Mouse (Mus musculus) liver, embryonic 12.5 days (tissue): ENCODE results near the gene Dnajc17. TPM values are rescaled to one million over a fixed set of nuclear protein-coding genes. Genes with fewer than 3 reads are reported as not detected.

Source experiments
- ATAC-seq: fragments of 200-750 bp; cut with Nextera tagmentation; 2 replicates; pipeline ENCODE4 v1.8.0; 2017; ENCODE audit warnings: moderate number of reproducible peaks, mild to moderate bottlenecking, moderate library complexity
- H3K27ac ChIP-seq: fragments of 300-500 bp; sonication (generic); 2 replicates; pipeline ENCODE4 v1.5.1; 2016; ENCODE audit warnings: mild to moderate bottlenecking
- H3K27me3 ChIP-seq: fragments of 300-500 bp; sonication (generic); replicated peaks from 2 replicates; pipeline ENCODE4 v1.6.1; 2016; ENCODE audit warnings: mild to moderate bottlenecking, moderate library complexity
- H3K36me3 ChIP-seq: fragments of 300-500 bp; sonication (generic); 2 replicates; pipeline ENCODE4 v1.6.1; 2016; ENCODE audit warnings: mild to moderate bottlenecking, moderate library complexity
- H3K4me1 ChIP-seq: fragments of 300-500 bp; sonication (generic); 2 replicates; pipeline ENCODE4 v1.6.1; 2016
- H3K4me2 ChIP-seq: fragments of 300-500 bp; sonication (generic); 2 replicates; pipeline ENCODE4 v1.6.1; 2016; ENCODE audit warnings: mild to moderate bottlenecking, moderate library complexity
- H3K4me3 ChIP-seq: fragments of 300-500 bp; sonication (generic); 2 replicates; pipeline ENCODE4 v1.5.1; 2016; ENCODE audit warnings: mild to moderate bottlenecking, moderate library complexity
- H3K9ac ChIP-seq: fragments of 300-500 bp; sonication (generic); 2 replicates; pipeline ENCODE4 v1.6.1; 2016; ENCODE audit warnings: mild to moderate bottlenecking, moderate library complexity
- H3K9me3 ChIP-seq: fragments of 300-500 bp; sonication (generic); replicated peaks from 2 replicates; pipeline ENCODE4 v1.6.1; 2016; ENCODE audit warnings: mild to moderate bottlenecking, moderate library complexity
- WGBS: fragments of 180-500 bp; shearing (Covaris S2); methylation state at CpG from one replicate; pipeline ENCODE4 v1.1.7; 2016; ENCODE audit not compliant: insufficient replicate concordance; 5-methylcytosine and 5-hydroxymethylcytosine counted together
- polyA plus RNA-seq: library from polyadenylated mRNA; unstranded; fragments of >200 nt; fragmentation: Nextera tagmentation; extraction: Ambion mirVana; gene quantifications from 2 replicates; pipeline ENCODE4 v1.2.1, GENCODE M21; 2016

Dnajc17 gene
- 11.6 and 13.2 TPM in 2 replicates for polyA plus RNA-seq

GRCm38 (mm10) chr2:119208344-119209175, at the start of gene Dnajc17, which contains the start of gene Zfyve19:
TSS of gene Dnajc17 (minus strand) at chr2:119208795.
TSS of gene Zfyve19 (plus strand) at chr2:119208617.
- Histone ChIP-seq H3K27ac (peak within 1 kb of the TSS; percentile 90), H3K27me3 (no peaks in the 10 kb centered on the region), H3K9me3 (no peaks in the 10 kb centered on the region), H3K36me3 (peaks cover 30% of the 10 kb centered on the region), H3K9ac (peak within 1 kb of the TSS; percentile 81), H3K4me3 (peak within 1 kb of the TSS; percentile 74), H3K4me1 (peaks cover 28% of the 10 kb centered on the region), H3K4me2 (peak within 1 kb of the TSS; percentile 75)
- WGBS: under 1% methylated on average over 51 of the region's 51 CpGs
- peak; percentile 97 for ATAC-seq

- Histone ChIP-seq H3K27me3 (peaks cover 37% of the 10 kb centered on the region), H3K4me3 (no peak overlapping the region), H3K4me2 (no peak overlapping the region), H3K4me1 (peaks cover 5% of the 10 kb centered on the region; the same call in 1 of the 2 replicates), H3K27ac (no peak overlapping the region), H3K36me3 (no peaks in the 10 kb centered on the region), H3K9me3 (no peaks in the 10 kb centered on the region), H3K9ac (no peak overlapping the region)
- 37% methylated on average over 7 of the region's 7 CpGs for WGBS
- no peak for ATAC-seq
Observed at GRCm38 (mm10) chr2:119254976-119255375, 46.4 kb upstream of the Dnajc17 start.

- H3K27ac ChIP-seq: no peak overlapping the region
- H3K9me3 ChIP-seq: no peaks in the 10 kb centered on the region
- no peaks in the 10 kb centered on the region for H3K36me3 ChIP-seq
- ATAC-seq: peak; percentile 78
- peak overlapping the region; percentile 54 for H3K4me2 ChIP-seq
- peaks cover 40% of the 10 kb centered on the region for H3K27me3 ChIP-seq
- WGBS: 9% methylated on average over 11 of the region's 11 CpGs
- H3K4me3 ChIP-seq: no peak overlapping the region
- no peak overlapping the region for H3K9ac ChIP-seq
- H3K4me1 ChIP-seq: peaks cover 5% of the 10 kb centered on the region; the same call in 1 of the 2 replicates
Observed at GRCm38 (mm10) chr2:119250826-119251478, 42.4 kb upstream of the Dnajc17 start.

GRCm38 (mm10) chr2:119250377-119250776, 41.8 kb upstream of the Dnajc17 start:
- ATAC-seq: no peak
- no peak overlapping the region for H3K4me2 ChIP-seq

GRCm38 (mm10) chr2:119249592-119250061, 41.0 kb upstream of the Dnajc17 start:
- WGBS: 63% methylated on average over 4 of the region's 4 CpGs
- no peak for ATAC-seq
- H3K4me3 ChIP-seq: no peak overlapping the region

More at GRCm38 (mm10) chr2:119250377-119250776, 41.8 kb upstream of the Dnajc17 start:
- no peaks in the 10 kb centered on the region for H3K9me3 ChIP-seq
- H3K9ac ChIP-seq: no peak overlapping the region
- 59% methylated on average over 5 of the region's 5 CpGs for WGBS
- peaks cover 5% of the 10 kb centered on the region; the same call in 1 of the 2 replicates for H3K4me1 ChIP-seq
- no peak overlapping the region for H3K27ac ChIP-seq
- peaks cover 37% of the 10 kb centered on the region for H3K27me3 ChIP-seq
- no peaks in the 10 kb centered on the region for H3K36me3 ChIP-seq
- H3K4me3 ChIP-seq: no peak overlapping the region

GRCm38 (mm10) chr2:119247904-119248303, 39.3 kb upstream of the Dnajc17 start:
- Histone ChIP-seq H3K4me2 (no peak overlapping the region), H3K9me3 (no peaks in the 10 kb centered on the region), H3K27me3 (peaks cover 14% of the 10 kb centered on the region; the same call in 1 of the 2 replicates), H3K4me1 (peaks cover 5% of the 10 kb centered on the region; the same call in 1 of the 2 replicates), H3K9ac (no peak overlapping the region), H3K36me3 (no peaks in the 10 kb centered on the region), H3K4me3 (no peak overlapping the region), H3K27ac (no peak overlapping the region)
- no peak for ATAC-seq
- WGBS: 76% methylated on average over 9 of the region's 9 CpGs

More at GRCm38 (mm10) chr2:119249592-119250061, 41.0 kb upstream of the Dnajc17 start:
- Histone ChIP-seq H3K9ac (no peak overlapping the region), H3K4me2 (no peak overlapping the region), H3K36me3 (no peaks in the 10 kb centered on the region), H3K4me1 (peaks cover 5% of the 10 kb centered on the region; the same call in 1 of the 2 replicates), H3K9me3 (no peaks in the 10 kb centered on the region), H3K27me3 (peaks cover 30% of the 10 kb centered on the region), H3K27ac (no peak overlapping the region)

GRCm38 (mm10) chr2:119245246-119245645, 36.7 kb upstream of the Dnajc17 start:
- Histone ChIP-seq H3K4me1 (peaks cover 4% of the 10 kb centered on the region; the same call in 1 of the 2 replicates), H3K9ac (no peak overlapping the region), H3K4me2 (no peak overlapping the region), H3K27ac (no peak overlapping the region), H3K27me3 (peaks cover 35% of the 10 kb centered on the region), H3K9me3 (no peaks in the 10 kb centered on the region), H3K4me3 (no peak overlapping the region), H3K36me3 (no peaks in the 10 kb centered on the region)
- WGBS: 38% methylated on average over 7 of the region's 7 CpGs
- ATAC-seq: no peak

GRCm38 (mm10) chr2:119242548-119242947, 34.0 kb upstream of the Dnajc17 start:
- Histone ChIP-seq H3K9ac (no peak overlapping the region), H3K27me3 (peaks cover 51% of the 10 kb centered on the region), H3K9me3 (no peaks in the 10 kb centered on the region), H3K36me3 (no peaks in the 10 kb centered on the region), H3K4me1 (peaks cover 8% of the 10 kb centered on the region), H3K4me2 (no peak overlapping the region), H3K4me3 (no peak overlapping the region), H3K27ac (no peak overlapping the region)
- 63% methylated on average over 9 of the region's 9 CpGs for WGBS
- no peak for ATAC-seq

GRCm38 (mm10) chr2:119240819-119241186, 32.2 kb upstream of the Dnajc17 start:
- H3K27me3 ChIP-seq: peaks cover 68% of the 10 kb centered on the region
- H3K27ac ChIP-seq: no peak overlapping the region
- H3K4me2 ChIP-seq: no peak overlapping the region
- H3K9me3 ChIP-seq: no peaks in the 10 kb centered on the region
- no peak overlapping the region for H3K9ac ChIP-seq
- peaks cover 16% of the 10 kb centered on the region for H3K4me1 ChIP-seq
- 63% methylated on average over 4 of the region's 4 CpGs for WGBS
- no peaks in the 10 kb centered on the region for H3K36me3 ChIP-seq
- no peak overlapping the region for H3K4me3 ChIP-seq
- ATAC-seq: no peak

- H3K27ac ChIP-seq: no peak overlapping the region
- H3K4me2 ChIP-seq: no peak overlapping the region
- no peak overlapping the region for H3K9ac ChIP-seq
- WGBS: 52% methylated on average over 4 of the region's 4 CpGs
- ATAC-seq: no peak
- peaks cover 16% of the 10 kb centered on the region for H3K4me1 ChIP-seq
- H3K9me3 ChIP-seq: no peaks in the 10 kb centered on the region
- no peaks in the 10 kb centered on the region for H3K36me3 ChIP-seq
- H3K4me3 ChIP-seq: no peak overlapping the region
- H3K27me3 ChIP-seq: peaks cover 73% of the 10 kb centered on the region
Observed at GRCm38 (mm10) chr2:119240075-119240818, 31.7 kb upstream of the Dnajc17 start.

GRCm38 (mm10) chr2:119238671-119239070, 30.1 kb upstream of the Dnajc17 start:
- no peak overlapping the region for H3K27ac ChIP-seq
- no peaks in the 10 kb centered on the region for H3K9me3 ChIP-seq
- ATAC-seq: no peak
- H3K9ac ChIP-seq: no peak overlapping the region
- no peak overlapping the region for H3K4me3 ChIP-seq
- H3K4me2 ChIP-seq: no peak overlapping the region
- H3K4me1 ChIP-seq: peaks cover 16% of the 10 kb centered on the region
- no peaks in the 10 kb centered on the region for H3K36me3 ChIP-seq
- 64% methylated on average over 2 of the region's 2 CpGs for WGBS
- peaks cover 89% of the 10 kb centered on the region for H3K27me3 ChIP-seq
